Mouse (Mus musculus) CH12.LX (cell line): ENCODE results near the gene Pnpla2. TPM values are rescaled to one million over a fixed set of nuclear protein-coding genes. Genes with fewer than 3 reads are reported as not detected.

ENCODE experiments used
- DNase-seq: peaks from one replicate; pipeline ENCODE4 v3.0.0-alpha.2; 2013; ENCODE audit errors: extremely low read depth
- H3K27ac ChIP-seq: 2 replicates; pipeline ENCODE4 v1.5.1; 2012; ENCODE audit warnings: low read depth, mild to moderate bottlenecking, control low read depth, moderate library complexity; ENCODE audit not compliant: insufficient read depth
- H3K27me3 ChIP-seq: replicated peaks from 2 replicates; pipeline ENCODE3; 2012; ENCODE audit warnings: inconsistent platforms
- H3K36me3 ChIP-seq, 2 experiments: replicated peaks in 1 of 2; 2 replicates each; pipeline versions ENCODE3 to v1.6.1; 2012; ENCODE audit warnings: inconsistent platforms in 1 of 2, low read length in 1 of 2, mild to moderate bottlenecking in 1 of 2, mixed read lengths in 1 of 2, moderate library complexity in 1 of 2; ENCODE audit not compliant: control insufficient read depth in 1 of 2, insufficient read depth in 1 of 2
- H3K4me1 ChIP-seq, 2 experiments: 2 replicates each; pipeline ENCODE4 v1.6.1; 2012; ENCODE audit warnings: inconsistent platforms in 1 of 2, moderate library complexity in 1 of 2; ENCODE audit not compliant: insufficient read depth in 2 of 2, control insufficient read depth in 1 of 2
- H3K4me2 ChIP-seq: 2 replicates; pipeline ENCODE4 v1.6.1; 2012; ENCODE audit warnings: low read depth, mild to moderate bottlenecking, control low read depth; ENCODE audit not compliant: poor library complexity, insufficient read depth, severe bottlenecking
- H3K4me3 ChIP-seq, 3 experiments: fragments of 150-350 bp in 1 of 3; sonication (generic) in 1 of 3; replicated peaks in 1 of 3; 2 replicates each; pipeline versions ENCODE3 to v1.5.1; 2011 to 2012; ENCODE audit warnings: low read depth in 2 of 3, low read length in 2 of 3, mild to moderate bottlenecking in 2 of 3, moderate library complexity in 2 of 3, control low read depth in 1 of 3, improper control_type of control experiment in 1 of 3, inconsistent platforms in 1 of 3, mixed read lengths in 1 of 3; ENCODE audit not compliant: poor library complexity in 1 of 3
- H3K79me2 ChIP-seq: replicated peaks from 2 replicates; pipeline ENCODE4 v1.6.1; 2012; ENCODE audit warnings: mild to moderate bottlenecking, moderate library complexity; ENCODE audit not compliant: control insufficient read depth, poor library complexity, insufficient read depth, severe bottlenecking; ENCODE audit errors: extremely low read depth
- H3K9ac ChIP-seq: 2 replicates; pipeline ENCODE4 v1.6.1; 2012; ENCODE audit warnings: low read depth, mild to moderate bottlenecking, control low read depth, moderate library complexity; ENCODE audit not compliant: insufficient read depth
- H3K9me3 ChIP-seq: replicated peaks from 2 replicates; pipeline ENCODE3; 2012; ENCODE audit warnings: low read length, inconsistent platforms, mixed read lengths
- CHD2 ChIP-seq: IDR thresholded peaks from 2 replicates; pipeline ENCODE4 v1.6.1; 2011; ENCODE audit warnings: low read length, improper control_type of control experiment
- CTCF ChIP-seq, 2 experiments: IDR thresholded peaks in 1 of 2; conservative IDR thresholded peaks in 1 of 2; 2 replicates each; pipeline ENCODE4 v1.5.1; 2011 to 2012; ENCODE audit warnings: low read depth in 2 of 2, low read length in 2 of 2, improper control_type of control experiment in 1 of 2, inconsistent platforms in 1 of 2, mild to moderate bottlenecking in 1 of 2, moderate library complexity in 1 of 2
- ELF1 ChIP-seq: IDR thresholded peaks from 2 replicates; pipeline ENCODE4 v1.6.1; 2014; ENCODE audit warnings: low read depth, mild to moderate bottlenecking, inconsistent platforms, low read length, improper control_type of control experiment
- EP300 ChIP-seq: IDR thresholded peaks from 2 replicates; pipeline ENCODE4 v1.6.1; 2011; ENCODE audit warnings: low read length, improper control_type of control experiment
- GABPA ChIP-seq: IDR thresholded peaks from 2 replicates; pipeline ENCODE4 v1.6.1; 2012; ENCODE audit warnings: low read depth, low read length, improper control_type of control experiment, inconsistent platforms; ENCODE audit not compliant: insufficient replicate concordance
- IRF4 ChIP-seq: IDR thresholded peaks from 2 replicates; pipeline ENCODE4 v1.6.1; 2014; ENCODE audit warnings: low read depth, mild to moderate bottlenecking, inconsistent platforms, low read length, improper control_type of control experiment
- JUN ChIP-seq: IDR thresholded peaks from 2 replicates; pipeline ENCODE4 v1.6.1; 2011; ENCODE audit warnings: low read depth, mild to moderate bottlenecking, low read length, improper control_type of control experiment, moderate library complexity; ENCODE audit not compliant: insufficient read depth
- KAT2A ChIP-seq: IDR thresholded peaks from 2 replicates; pipeline ENCODE4 v1.6.1; 2012; ENCODE audit warnings: low read length, improper control_type of control experiment, inconsistent platforms; ENCODE audit not compliant: insufficient replicate concordance
- MAFK ChIP-seq: IDR thresholded peaks from 2 replicates; pipeline ENCODE4 v1.6.1; 2011; ENCODE audit warnings: low read length, improper control_type of control experiment; ENCODE audit not compliant: insufficient replicate concordance
- MAZ ChIP-seq: IDR thresholded peaks from 2 replicates; pipeline ENCODE4 v1.6.1; 2012; ENCODE audit warnings: low read depth, mild to moderate bottlenecking, inconsistent platforms, low read length, improper control_type of control experiment, moderate library complexity
- MEF2A ChIP-seq: IDR thresholded peaks from 2 replicates; pipeline ENCODE4 v1.6.1; 2014; ENCODE audit warnings: low read depth, mild to moderate bottlenecking, inconsistent platforms, low read length, improper control_type of control experiment, borderline replicate concordance
- MYC ChIP-seq: IDR thresholded peaks from 2 replicates; pipeline ENCODE4 v1.6.1; 2011; ENCODE audit warnings: low read depth, mild to moderate bottlenecking, improper control_type of control experiment, low read length
- RAD21 ChIP-seq: IDR thresholded peaks from 2 replicates; pipeline ENCODE4 v1.6.1; 2011; ENCODE audit warnings: low read depth, mild to moderate bottlenecking, low read length, improper control_type of control experiment, moderate library complexity
- SMC3 ChIP-seq: IDR thresholded peaks from 2 replicates; pipeline ENCODE4 v1.6.1; 2011; ENCODE audit warnings: low read depth, low read length, improper control_type of control experiment
- UBTF ChIP-seq: IDR thresholded peaks from 2 replicates; pipeline ENCODE4 v1.6.1; 2012; ENCODE audit warnings: low read depth, mild to moderate bottlenecking, inconsistent platforms, low read length, improper control_type of control experiment, moderate library complexity
- USF1 ChIP-seq: IDR thresholded peaks from 2 replicates; pipeline ENCODE4 v1.6.1; 2014; ENCODE audit warnings: low read depth, mild to moderate bottlenecking, inconsistent platforms, low read length, improper control_type of control experiment
- ZC3H11A ChIP-seq: IDR thresholded peaks from 2 replicates; pipeline ENCODE4 v1.6.1; 2012; ENCODE audit warnings: low read depth, mild to moderate bottlenecking, inconsistent platforms, low read length, improper control_type of control experiment
- ZKSCAN1 ChIP-seq: IDR thresholded peaks from 2 replicates; pipeline ENCODE4 v1.6.1; 2012; ENCODE audit warnings: low read depth, inconsistent platforms, low read length, improper control_type of control experiment, borderline replicate concordance
- ZMIZ1 ChIP-seq: IDR thresholded peaks from 2 replicates; pipeline ENCODE4 v1.6.1; 2012; ENCODE audit warnings: low read depth, mild to moderate bottlenecking, inconsistent platforms, low read length, improper control_type of control experiment
- dilution Hi-C: fragments of 300-500 bp; cut with MboI; formaldehyde crosslinking; loops from 2 replicates; pipeline ENCODE4 v1.14.3; 2020; ENCODE audit warnings: low sequenced_read_pairs; ENCODE audit not compliant: extremely low pct_unique_long_range_greater_than_20kb, extremely low pct_ligation_motif_present
- in situ Hi-C: fragments of 300-500 bp; cut with MboI; formaldehyde crosslinking; loops from 3 replicates; pipeline ENCODE4 v1.14.3; 2019; ENCODE audit warnings: low sequenced_read_pairs, low pct_ligation_motif_present, low pct_unique_long_range_greater_than_20kb, mixed read lengths
- polyA plus RNA-seq: library from polyadenylated mRNA; unstranded; fragments of >175 nt; gene quantifications from 2 replicates; pipeline ENCODE4 v1.2.1, GENCODE M21; 2012; ENCODE audit warnings: low read depth; ENCODE audit not compliant: insufficient read length
- total RNA-seq, 2 experiments: library from RNA; depleted of rRNA; stranded (reverse); fragments of 300-350 nt in 1 of 2; fragments of >200 nt in 1 of 2; gene quantifications; 2 replicates each; pipeline ENCODE4 v1.2.3; 2012 to 2014

Gene Pnpla2
- total and polyA plus RNA-seq, 3 experiments, result 2.8 to 29.6 (median 11.7) TPM

DNA sequence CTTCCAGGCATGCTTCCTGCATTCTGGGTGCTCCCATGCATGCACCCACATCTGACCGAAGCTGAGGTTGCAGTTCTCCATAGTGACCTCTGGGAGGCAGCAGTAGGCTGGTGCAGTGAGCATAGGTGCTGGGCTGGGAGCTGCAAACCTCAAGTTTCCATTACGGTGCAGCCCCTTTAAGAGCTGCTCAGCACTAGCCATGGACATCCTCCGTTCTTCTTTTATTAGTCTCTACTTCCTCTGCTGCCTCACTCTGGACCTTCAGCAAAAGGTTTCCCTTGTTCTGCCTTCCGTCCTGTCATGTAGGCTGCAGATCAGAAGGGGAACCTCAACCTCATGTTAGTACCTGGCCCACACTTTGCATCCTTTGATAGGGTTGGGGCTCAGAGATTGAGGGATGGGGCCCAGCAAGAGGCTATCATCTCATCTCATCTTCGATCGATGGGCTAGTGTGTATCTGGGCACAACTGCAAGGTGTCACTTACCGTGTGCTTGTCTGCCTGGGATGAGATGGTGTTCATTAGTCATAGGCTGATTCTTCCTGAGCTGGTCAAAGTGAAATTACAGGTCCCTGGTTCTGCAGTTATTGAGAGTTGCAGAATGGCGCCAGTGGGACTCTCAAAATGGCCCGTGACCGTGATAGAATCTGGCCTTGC lies 26.0 kb downstream of the Pnpla2 start (continued):
- TF ChIP-seq CHD2 (no peak), MAZ (peak; percentile 78), ZC3H11A (peak; percentile 45; the same call in 1 of the 2 replicates), JUN (0 out of 2 replicates have a peak, but pooled peaks have one; percentile 11), MYC (peak; percentile 70; the same call in 1 of the 2 replicates), ZKSCAN1 (no peak), USF1 (no peak), KAT2A (no peak), GABPA (no peak), IRF4 (peak; percentile 89), MAFK (peak; percentile 70; the same call in 1 of the 2 replicates), SMC3 (peak; percentile 90), EP300 (peak; percentile 74), UBTF (no peak), ZMIZ1 (no peak)
- TF ChIP-seq, all 38 proteins: peak for 23

GRCm38 (mm10) chr7:141481498-141482401 lies 26.8 kb downstream of the Pnpla2 start:
- Histone ChIP-seq H3K4me1 (peaks cover 11 to 39% of the 10 kb centered on the region in 2 experiments), H3K4me3 (peak overlapping the region in 2 of 3 experiments; percentile 16 to 64), H3K27me3 (no peaks in the 10 kb centered on the region), H3K36me3 (peaks cover 0 to 39% of the 10 kb centered on the region in 2 experiments), H3K4me2 (peak overlapping the region; percentile 88), H3K9ac (peak overlapping the region; percentile 26; the same call in 1 of the 2 replicates), H3K27ac (no peak overlapping the region), H3K79me2 (no peaks in the 10 kb centered on the region), H3K9me3 (no peaks in the 10 kb centered on the region)
- peak; percentile 24 for DNase-seq
- dilution Hi-C loops (no loop called here), in situ Hi-C loops (loop anchor here (5.0 kb wide), 1 partner anchor 46 kb away; no protein-coding TSS in a partner anchor)
- TF ChIP-seq ELF1 (no peak), CTCF (conservative IDR thresholded peaks at IDR 0.05 in 1 of 2, IDR thresholded peaks at IDR 0.05 in 1 of 2; ENCODE audit: low read depth in 2 of 2, low read length in 2 of 2) (peak in 1 of 2 experiments; percentile 60; a peak in 2 of 4 replicates), RAD21 (peak; percentile 5), UBTF (peak; percentile 58; the same call in 1 of the 2 replicates), CHD2 (no peak), MEF2A (no peak), EP300 (no peak), SMC3 (peak; percentile 44), ZKSCAN1 (no peak), GABPA (no peak)
